Mouse (Mus musculus): ENCODE results near the gene Igsf6.

GRCm38 (mm10) chr7:121071276-121071675, 3.1 kb downstream of the Igsf6 start:
- TF ChIP-seq POLR2A (IDR thresholded peaks at IDR 0.05; ENCODE audit: low read depth, low read length) (no peak), CTCF (IDR thresholded peaks at IDR 0.05; ENCODE audit: extremely low read depth, insufficient read length, insufficient replicate concordance, low read depth, low read length) (no peak)
